Mouse (Mus musculus) ovary, postnatal 14 days (tissue): ENCODE data around the gene Wrap73.
A peak's percentile ranks its signal among the peaks of the same experiment; 100 is the strongest.

Source experiments
- DNase-seq: peaks from one replicate; pipeline ENCODE4 v3.0.0; 2022; ENCODE audit warnings: low spot score

The Wrap73 gene

DNA sequence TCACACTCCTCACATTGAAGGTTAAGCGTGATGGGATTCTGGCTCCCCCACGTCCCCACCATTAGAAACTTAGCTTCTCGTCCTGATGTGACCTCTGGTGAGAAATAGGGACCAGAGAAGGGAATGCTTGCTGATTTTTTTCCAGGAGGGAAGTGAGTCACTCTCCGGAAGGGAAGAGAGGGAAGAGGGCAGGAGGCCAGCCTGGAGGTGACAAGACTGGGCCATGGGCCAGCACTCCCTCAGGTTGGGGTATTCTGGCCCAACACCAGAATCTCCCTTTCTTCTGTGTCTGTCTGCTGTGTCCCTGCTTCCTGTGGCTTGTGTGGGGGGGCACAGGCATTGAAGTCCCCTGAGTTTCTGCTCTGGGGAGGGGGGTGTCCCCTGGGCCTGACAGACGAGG, 41.4 kb downstream of the Wrap73 start:
- no peak for DNase-seq

DNA sequence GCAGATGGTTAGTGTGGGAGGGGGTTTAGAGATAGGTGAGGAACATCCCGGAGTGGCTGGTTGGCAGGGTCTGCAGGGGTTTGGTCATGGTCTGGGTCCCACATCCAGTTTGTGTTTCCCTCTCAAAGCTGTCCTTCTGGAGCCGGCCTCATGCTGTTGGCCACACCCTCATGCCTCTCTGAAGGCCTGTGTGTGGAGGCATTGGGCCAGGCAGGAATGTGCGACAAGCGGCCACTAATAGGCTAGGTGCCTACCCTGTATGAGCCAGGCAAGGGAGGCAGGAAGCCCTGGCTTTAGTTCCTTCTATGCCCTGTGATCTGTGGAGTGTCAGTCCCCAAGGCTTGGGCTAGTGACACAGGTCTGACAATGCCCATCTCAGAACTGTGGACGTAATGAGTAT, 42.8 kb downstream of the Wrap73 start:
- DNase-seq: no peak

DNA sequence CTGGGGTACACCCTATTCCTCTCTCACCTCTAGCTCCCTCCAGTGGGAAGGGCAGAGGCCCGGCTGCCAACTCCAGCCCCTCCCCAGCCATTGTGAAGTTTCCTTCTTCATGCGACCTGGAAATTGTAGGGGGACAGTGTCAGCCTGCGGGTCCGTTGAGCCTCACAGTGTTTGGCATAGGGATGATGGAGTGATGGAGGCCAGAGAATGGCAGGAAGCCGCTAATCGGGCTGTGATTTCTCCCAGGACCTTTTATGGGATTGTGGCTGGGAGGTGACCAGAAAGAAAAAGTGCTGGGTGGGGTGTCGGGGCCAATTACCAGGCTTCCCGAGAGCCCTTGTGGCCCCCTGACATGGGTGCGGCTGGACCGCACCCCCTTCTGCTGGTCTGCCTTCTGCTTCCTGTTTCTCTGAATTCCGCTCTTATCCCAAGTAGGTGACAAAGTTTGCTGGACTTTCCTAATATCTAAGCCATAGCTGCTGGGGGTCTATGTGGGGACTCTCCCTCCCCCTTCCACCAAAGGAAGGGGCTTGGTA, 43.9 kb downstream of the Wrap73 start:
- no peak for DNase-seq

DNA sequence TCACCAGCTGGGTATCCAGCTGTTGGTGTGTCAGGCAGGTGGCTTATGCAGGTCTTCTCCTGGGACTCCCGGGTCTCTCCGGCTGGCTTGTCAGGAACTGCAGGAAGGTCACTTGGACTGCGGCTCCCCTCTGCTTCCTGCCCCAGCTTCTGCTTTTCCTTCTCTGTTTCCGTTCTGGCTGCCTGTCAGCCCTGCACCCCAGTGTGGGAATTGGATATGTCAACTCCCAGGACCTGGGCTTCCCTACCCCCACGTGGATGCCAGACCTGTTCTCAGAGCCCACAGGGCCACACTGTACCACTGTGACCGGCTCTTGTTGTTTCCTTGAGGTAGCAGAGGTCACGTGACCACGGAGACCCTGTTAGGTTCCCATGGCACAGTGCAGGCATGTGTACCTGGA, 46.8 kb downstream of the Wrap73 start:
- DNase-seq: no peak

DNA sequence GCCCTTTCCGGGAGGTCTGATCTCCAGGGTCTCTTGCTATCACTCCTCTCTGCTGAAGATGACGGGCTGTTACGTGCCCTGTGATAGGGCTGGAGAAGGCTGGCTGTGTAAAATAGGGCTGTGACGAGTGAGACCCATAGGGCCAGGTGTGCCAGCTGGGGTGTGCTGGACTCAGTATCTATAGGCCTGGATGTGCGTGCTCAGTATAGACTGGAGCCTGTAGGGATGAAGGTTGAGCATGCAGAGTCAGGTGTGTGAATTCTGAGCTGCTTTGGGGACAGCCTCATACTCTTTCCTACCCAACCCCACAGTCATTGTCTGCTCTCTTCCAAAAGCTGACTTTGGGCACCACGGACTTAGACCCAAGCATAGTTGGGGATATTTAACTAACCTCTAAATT, 55.8 kb downstream of the Wrap73 start:
- no peak for DNase-seq

DNA sequence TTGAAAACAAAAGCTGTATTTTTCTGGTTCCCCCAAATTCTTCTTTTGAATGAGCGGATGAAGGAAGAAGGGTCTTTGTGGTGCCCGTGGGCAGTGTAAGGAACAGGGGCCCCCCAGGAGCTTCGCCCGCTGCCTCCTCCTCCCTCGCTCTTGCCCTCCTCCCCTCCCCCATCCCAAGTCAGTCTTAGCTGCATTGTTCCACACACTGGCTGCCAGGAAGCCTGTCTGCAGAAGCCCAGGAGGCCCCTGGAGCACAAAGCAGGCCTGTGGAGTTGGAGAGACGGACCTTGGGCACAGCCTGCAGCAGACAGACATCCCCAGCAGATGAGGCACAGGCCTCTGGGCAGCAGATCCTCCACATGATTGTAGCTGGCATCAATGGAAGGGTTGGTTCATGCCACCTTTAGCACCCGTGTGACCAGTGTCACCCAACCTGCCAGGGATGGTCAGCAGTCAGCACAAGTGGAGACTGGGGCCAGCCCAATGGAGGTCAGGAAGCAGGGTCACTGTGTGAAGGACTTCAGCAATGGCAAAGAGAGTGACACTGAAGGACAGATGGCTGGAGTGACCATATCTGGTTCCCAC, 56.3 kb downstream of the Wrap73 start:
- DNase-seq: no peak

DNA sequence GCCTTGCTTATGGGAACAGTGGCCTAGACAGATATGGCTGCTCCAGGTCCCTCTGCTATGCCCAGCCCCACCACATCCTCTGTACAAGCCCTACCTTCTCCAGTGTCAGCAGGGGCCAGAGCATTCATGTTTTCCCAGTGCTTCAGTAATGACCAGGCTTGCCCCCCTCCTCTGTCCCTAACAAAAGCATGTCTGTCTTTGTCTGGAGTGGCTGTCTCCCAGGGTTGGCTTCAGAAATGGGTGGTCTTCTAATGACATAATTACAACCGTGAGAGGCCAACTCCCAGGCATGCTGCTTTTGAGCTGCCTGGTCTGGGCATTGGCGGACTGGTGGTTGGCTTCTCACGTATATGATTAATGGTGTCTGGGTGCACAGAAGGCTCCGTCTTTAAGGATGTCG, 59.3 kb downstream of the Wrap73 start:
- no peak for DNase-seq

DNA sequence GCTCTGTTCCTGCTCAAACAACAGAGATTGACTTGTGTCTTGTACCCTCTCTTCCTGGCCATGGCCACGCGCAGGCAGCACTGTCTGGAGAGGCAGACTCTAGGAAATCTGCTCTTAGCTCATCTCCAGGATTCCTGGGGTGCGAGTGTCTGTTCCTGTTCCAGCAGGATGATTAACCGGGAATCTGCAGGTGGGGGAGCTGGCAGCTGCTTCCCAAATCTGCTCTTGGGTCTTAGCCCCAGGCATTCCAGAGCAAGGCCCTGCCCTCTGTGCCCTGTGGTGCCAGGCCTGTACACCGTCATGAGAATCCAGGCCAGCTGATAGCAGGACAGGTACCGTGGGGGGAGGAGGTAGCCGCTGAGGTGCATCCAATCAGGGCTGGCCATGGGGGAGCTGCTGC, 62.4 kb downstream of the Wrap73 start:
- DNase-seq: no peak

DNA sequence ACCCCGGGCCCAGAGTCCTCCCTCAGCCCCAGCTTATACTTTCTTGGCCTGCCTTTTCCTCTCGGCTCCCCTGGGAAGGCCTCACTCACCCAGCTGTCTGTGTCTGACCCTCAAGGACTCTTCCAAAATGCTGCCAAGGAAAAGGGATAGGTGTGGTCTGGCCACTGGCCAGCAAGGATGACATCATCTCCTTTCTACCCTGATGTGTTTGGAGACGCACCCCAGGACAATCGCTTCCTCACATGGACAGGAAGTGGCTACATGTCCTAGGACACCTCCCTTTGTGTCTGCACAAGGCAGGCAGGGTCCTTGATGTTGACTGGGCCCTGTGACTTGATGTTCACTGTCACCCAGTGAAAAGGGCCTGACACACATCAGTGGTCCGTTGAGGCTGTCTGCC, 63.2 kb downstream of the Wrap73 start:
- DNase-seq: no peak

DNA sequence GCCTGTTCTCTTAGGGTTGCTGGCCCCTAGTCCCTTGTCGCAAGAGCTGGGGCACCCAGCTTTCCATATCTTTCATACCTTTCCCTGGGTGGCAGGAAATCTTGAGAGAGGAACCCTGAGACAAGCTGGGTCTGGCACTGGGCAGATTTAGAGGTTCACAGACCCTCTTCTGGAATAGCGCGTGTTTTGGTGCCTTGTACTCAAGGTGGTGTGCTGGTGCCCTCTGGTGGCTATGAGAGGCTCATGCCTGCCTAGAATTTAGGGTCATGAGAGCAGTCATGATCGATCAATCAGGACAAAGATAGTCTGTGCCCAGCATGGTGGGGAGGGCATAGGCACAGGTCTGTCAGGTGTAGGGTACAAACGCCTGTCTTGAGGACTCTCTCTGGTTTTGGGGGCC, 65.1 kb downstream of the Wrap73 start:
- peak; percentile 51 for DNase-seq

DNA sequence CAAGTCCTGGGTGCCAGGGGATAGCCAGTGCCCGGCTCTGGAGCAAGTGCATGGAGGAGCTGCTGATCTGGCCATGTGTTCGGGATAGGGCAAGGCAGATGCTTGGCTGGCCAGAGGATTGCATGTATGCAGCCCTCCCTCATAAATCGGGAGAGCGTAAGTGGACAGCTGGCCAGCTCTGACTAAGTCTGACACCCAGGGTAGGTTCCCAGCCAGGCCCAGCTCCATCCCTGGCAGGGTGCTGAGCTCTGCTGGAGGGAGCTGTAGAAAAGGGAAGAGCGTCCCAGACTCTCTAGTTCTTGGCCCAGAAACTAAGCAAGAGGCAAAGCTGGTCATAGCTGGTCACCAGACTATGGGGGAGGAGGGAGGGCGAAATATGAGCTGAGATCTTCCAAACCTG, 66.9 kb downstream of the Wrap73 start:
- no peak for DNase-seq

DNA sequence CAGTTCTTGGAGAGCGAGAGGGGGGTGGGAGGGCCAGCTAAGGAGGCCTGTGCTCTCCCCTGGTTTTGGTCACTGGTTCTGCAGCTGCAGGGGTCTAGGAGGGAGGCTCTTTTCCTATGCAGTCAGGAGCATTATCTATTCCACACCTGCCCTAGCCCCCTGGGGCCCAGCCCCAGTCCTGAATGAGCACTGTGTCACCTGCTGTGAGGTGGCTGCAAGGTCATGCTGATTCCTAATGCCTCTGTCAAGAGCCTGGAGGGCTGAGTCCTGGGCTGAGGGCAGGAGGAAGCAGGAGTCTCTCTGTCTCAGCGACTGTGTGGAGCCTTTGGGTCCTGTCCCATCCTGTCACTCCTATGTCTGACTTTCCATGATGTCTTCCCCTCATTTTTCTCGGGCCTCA, 67.7 kb downstream of the Wrap73 start:
- no peak for DNase-seq

DNA sequence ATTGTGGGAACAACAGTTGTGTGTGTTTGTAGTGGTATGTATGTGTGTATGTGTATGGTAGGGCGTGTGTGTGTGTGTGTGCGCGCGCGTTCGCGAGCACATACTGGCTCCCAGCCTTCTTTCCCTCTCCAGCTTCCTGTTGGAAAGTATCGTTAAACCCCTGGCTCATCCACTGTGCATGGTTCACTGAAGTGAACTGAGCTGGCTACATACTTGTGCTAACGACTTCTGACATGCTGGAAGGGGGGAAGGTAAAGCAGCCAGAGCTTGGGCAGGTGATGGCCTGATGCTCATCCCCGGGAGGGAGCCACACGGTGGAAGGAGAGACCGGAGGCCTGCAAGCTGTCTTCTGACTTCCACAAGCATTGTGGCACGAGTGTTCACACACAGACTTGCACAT, 69.3 kb downstream of the Wrap73 start:
- DNase-seq: no peak

DNA sequence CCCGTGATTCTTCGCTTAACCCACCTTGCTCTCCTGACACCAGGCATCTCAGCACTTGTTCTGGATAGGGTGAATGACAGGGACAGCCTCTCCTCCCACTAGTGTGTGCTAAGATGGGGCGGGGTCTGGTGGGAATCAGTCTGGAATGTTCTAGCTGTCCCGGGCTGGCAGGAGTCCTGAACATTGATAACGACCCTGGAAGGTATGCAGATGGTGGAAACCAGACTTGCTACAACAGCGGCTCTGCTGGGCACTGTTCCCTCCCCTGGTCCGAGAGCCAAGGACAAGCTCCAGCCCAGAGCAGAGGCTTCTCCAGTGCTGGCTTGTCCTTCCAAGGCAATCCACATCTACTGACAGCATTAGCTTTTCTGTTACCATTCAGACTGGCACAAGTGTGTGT, 71.4 kb downstream of the Wrap73 start:
- peak; percentile 38 for DNase-seq

DNA sequence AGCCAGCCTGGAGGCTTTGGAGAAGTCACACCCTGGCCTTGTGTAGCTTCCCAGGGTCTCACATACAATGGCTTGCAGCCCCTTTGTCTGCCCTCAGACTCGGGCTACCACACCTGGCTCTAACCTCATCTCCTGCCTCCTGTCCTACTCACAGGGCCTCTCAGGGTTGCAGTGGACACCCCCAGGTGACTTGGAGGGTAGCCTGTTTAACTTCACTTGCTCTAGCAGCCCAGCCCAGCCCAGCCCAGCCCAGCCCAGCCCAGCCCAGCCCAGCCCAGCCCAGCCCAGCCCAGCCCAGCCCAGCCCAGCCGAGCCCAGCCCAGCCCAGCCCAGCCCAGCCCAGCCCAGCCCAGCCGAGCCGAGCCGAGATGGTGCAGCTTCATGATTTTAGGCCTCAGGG, 71.9 kb downstream of the Wrap73 start:
- DNase-seq: no peak
